Mouse (Mus musculus): ENCODE results near the gene Adamts12. TPM values are rescaled to one million over a fixed set of nuclear protein-coding genes. Genes with fewer than 3 reads are reported as not detected.

Adamts12 gene
- 1 to 10 TPM; 3.4 to 5.0 TPM for total RNA-seq (2021)

DNA sequence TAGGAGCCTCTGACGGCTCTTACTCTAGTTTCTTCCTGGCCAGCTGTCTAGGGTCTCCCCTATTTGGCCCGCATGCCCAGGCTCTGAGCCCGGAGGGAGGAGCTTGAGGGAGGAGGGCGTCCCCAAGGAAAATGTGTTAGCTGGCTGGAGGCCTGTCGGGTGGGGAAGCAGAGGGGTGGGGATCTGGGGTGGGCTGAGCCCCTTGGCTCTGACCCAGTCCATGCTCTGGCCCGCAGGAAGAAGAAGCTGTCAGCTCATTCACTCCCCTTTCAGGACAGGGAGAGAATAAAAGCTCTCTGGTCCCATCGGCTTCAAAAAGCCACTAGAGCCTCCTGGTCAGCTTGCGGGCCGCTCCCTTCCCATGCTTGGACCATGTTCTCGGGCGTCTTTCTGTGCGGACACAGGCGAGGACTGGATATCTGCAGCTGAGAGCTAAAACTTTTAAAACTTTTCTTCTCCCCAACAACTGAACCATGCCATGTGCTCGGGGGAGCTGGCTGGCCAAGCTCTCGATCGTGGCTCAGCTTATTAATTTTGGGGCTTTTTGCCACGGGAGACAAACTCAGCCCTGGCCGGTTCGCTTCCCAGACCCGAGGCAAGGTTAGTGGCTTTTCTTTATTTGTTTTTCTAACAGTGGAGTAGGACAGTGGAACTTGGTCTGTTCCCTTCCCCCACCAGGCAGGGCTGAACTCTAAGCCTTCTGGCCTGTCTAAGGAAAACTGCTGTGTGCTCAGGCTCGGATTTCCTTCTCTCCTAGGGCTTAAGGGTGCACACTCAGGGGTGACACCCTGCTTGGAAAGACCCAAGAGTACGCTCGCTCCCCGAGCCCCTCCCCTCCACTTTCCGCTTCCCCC lies at the start of gene Adamts12:
TSS of gene Adamts12 (plus strand) at position 233 of the 854 bp plus-strand sequence.
- intact Hi-C loops (cut with DNase I): loop anchor here (5.0 kb wide), 1 partner anchor 48 kb away; no protein-coding TSS in a partner anchor
- DNase-seq: peak; percentile 71 to 76

DNA sequence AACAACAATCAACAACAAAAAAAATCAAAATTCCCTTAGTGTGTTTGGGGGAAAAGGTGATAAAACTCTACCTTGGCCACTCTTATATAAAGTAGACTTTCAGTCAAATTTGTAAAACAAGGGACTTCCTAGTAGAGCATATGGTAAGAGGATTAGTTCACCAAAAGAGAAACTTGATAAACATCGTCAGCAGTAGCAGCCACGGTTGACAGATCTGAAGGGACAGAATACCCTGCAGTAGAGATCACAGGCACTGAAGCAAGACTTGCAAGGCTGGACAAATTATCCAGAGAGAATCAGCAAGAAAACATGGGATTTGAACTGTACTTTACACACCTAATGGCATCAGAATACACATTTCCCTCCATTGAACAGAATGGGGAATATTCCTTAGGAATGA lies 49.7 kb upstream of the Adamts12 start:
- DNase-seq: no peak
- intact Hi-C loops (cut with DNase I): no loop called here

DNA sequence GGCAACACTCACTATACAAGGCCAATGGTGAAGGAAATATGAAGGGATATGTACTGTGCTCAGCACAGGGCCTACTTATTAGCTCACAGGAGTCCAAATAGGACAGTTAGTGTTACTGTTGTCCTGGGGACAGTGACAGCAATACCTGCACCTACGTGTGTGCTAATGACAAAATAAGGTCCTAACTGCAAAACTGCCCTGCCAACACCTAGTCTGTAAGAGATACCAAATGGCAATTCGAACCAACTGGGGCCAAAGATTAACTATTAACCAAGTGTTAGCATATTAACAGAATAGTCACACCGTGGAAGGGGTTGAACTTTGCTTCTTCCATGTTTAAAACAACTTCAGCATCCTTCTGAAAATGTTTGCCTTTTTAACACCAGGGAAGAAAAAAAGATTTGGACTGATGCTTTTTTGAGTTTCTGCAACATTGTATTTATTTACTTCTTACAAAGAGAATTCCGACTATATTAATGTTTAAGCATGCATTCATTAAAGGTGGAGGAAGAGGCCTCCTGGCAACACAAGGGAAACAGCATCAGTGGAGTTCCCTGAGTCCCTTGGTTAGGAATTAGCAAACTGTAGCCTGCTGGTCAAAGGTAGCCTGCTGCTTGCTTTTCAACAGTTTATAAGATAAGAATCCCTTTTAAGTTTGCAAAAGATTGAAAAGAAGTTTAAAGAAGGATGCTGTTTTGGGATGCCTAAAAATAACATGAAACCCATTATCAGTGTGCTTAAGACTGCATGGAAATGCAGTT lies 37.6 kb upstream of the Adamts12 start:
- intact Hi-C loops (cut with DNase I): no loop called here
- no peak for DNase-seq

DNA sequence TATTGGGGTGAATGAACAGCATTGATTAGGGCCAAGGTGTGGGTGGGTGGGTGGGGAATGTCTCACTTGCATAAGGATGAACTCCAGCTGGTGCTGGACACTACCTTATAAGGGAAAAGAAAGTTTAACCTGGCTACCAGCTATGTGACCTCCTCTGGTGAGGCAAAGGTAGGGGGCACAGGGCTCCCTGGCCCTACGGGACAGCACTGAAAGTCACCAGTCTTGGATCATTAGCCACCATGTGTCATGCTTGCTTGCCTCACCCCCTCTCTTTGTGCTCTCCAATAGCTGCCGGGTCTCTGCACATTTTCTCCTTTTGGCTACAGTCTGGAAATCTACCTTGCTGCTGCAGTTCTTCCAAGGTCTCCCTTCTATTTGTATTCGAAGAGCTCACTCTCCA lies 34.4 kb upstream of the Adamts12 start:
- intact Hi-C loops (cut with DNase I): no loop called here
- DNase-seq: no peak

DNA sequence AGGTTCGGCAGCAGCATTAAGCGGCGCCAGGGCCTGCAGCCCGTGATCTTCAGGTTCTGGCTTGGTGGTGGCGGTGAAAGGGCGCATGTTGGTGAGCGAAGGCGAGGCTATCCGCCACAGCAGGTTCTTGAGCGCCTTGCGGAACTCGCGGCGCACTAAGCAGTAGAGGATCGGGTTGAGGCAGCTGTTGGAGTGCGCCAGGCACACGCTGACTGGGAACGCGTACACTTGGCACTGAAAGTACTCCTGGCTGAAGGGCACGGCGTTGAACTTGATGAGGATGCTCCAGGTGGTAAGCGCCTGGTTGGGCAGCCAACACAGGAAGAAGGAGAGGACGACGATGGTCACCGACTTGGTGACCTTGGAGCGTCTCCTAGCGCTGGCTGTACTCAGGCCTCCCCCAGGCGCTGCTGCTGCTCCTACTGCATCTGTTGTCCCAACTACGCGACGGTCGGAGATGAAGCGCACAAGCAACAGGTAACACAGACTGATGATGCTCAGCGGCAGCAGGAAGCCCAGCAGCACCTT lies 28.6 kb upstream of the Adamts12 start:
- intact Hi-C loops (cut with DNase I): no loop called here
- DNase-seq: no peak

DNA sequence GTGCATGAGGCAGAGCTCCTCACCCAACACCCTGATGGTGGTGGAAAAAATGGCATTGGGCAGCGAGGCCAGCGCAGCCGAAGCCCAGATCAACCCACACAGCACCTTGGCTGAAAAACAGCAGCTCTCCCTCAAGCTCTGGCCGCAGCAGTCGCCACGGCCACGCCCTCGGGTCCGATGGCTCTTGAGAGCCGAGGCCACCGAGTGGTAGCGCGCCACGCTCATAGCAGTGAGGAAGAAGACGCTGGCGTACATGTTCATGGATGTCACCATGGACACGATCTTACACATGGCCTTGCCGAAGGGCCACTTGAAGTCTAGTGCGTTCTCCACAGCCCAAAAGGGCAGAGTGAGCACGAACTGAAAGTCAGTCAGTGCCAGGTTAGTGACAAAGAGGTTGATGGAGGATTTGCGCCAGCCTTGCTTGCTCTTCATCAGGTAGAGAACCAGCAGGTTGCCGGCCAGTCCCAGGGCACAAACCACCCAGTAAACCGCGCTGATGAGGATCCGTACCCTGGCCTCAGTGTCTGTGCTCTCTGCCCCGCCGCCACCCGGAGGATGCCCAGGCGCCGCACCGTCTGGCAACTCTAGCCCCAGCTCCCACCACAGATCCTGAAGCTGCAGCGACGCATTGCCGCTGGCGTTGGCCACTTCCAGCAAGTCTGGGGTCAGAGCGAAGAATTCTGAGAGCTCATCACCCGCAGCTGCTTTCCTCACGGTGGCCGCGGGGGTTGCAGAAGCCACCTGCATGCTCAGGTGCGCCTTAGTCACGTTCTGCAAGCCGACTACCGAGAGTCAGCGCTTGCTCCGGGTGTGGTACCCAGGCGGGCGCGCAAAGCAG lies 27.8 kb upstream of the Adamts12 start:
- intact Hi-C loops (cut with DNase I): no loop called here
- DNase-seq: peak in 1 of 2 experiments; percentile 6

DNA sequence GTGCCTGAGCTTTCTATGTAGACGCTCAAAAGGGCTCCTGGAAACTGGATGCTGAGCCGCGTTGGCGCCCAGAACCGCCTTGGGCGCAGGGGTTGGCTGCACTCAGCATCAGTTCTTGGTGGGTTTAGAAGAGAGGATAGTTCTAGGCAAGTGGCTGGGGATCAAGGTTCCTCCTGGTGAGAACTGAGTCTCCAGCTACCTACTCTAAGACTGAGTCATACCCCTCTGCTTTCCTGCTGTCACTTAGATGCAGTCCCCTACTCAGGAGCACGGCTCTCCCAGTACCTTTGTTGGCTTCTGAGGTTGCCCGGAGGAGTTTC lies 27.3 kb upstream of the Adamts12 start:
- intact Hi-C loops (cut with DNase I): no loop called here
- DNase-seq: no peak

DNA sequence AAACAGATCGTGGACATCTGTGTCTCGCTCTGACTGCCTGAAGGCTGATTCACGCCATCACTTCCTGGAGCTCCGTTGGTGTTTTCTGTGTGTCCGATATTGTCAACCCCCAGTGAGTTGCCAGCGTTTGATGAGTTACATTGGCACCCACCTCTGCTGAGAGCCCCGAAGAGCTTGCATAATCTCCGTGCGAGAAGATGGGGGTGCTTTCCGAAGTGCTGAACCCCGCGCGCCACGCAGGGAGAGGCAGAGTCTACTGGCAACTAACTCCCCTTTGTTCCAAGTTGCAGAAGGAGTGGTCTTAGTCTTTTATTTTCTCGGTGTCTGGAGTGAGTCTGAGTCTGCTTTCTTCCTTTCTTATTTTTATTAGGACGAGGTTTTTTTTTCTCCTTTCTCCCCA lies 26.9 kb upstream of the Adamts12 start, which contains the start of gene Rxfp3:
TSS of gene Rxfp3 (minus strand) at position 281 of the 400 bp plus-strand sequence.
- peak in 1 of 2 experiments; percentile 2 for DNase-seq
- intact Hi-C loops (cut with DNase I): loop anchor here (1.0 to 2.0 kb wide), 3 partner anchors 117 to 343 kb away; no protein-coding TSS in a partner anchor

DNA sequence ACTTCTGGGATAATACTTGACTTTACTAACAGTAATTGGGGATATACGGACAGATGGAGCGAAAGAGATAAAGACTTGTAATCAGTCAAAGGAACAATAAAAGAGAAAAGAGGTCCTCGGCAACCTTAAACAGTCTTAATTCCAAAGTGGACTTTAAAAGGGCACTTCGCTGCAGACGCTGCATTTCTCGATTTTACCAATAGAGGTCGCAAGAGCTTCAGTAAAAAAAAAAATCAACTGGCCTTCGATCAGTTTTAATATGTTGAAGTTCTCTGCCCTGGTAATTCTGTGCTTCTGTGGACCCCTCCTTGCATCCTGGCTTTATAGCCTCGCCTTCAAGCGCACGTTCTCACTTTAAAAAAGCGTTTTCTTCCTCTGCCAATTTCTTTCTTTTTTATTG lies 26.1 kb upstream of the Adamts12 start:
- peak; percentile 62 to 63 for DNase-seq
- intact Hi-C loops (cut with DNase I): loop anchor here (1.0 to 2.0 kb wide), 3 partner anchors 118 to 342 kb away; no protein-coding TSS in a partner anchor

DNA sequence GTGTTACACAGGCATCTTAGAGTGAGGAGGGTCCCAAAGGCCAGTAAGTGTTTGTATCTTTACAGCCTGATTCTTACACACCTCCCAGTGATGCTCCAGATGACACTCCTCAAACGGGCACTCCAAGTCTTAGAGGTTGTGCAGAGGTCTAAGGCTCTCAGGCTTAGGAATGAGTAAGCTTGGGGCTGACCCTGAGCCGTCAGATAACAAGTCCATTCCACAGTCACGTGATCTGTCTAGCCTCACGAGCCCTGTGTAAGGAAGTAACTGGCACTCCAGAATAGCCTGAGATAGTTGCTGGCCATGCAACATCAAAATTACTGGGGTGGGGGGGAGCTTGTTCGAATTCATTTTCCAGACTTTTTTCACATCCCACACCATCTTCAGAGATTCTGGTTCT lies 24.5 kb upstream of the Adamts12 start:
- intact Hi-C loops (cut with DNase I): no loop called here
- no peak for DNase-seq

DNA sequence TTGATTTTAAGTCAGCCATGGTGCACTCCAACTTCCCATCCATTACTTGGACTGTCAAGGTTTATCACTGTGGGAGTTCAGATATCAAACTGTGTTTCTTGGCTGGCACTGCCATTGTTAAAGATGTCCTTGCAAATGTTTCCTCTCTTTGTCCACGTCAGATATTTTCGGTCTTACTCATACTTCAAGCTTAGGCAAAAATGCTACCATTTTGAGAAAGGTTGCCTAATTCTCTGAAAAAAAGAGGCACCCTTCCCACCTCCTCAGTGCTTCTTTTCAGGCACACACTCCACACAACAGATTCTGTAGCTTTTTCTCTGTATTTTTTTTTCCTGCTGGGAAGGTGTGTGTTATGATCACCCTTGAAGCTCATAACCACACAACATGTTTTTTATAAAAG lies 23.4 kb upstream of the Adamts12 start:
- no peak for DNase-seq
- intact Hi-C loops (cut with DNase I): no loop called here

DNA sequence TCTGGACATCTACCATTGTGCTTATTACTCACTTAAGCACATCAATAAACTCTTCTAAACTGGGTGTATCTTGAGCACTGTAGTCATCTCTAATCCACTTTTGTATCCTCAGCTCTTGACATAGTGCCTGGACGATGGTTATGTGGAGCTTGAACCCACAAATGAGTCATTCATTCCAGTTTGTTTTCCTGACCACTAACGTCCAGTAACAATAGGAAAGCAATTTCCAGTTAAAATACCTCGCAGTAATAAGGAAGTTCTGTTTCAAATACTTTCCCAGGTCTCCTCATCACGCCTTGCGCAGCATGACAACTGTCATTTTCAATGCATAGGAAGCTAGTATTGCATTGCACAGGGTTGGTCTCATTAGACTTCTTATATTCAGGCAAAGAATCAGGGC lies 21.8 kb upstream of the Adamts12 start:
- intact Hi-C loops (cut with DNase I): no loop called here

DNA sequence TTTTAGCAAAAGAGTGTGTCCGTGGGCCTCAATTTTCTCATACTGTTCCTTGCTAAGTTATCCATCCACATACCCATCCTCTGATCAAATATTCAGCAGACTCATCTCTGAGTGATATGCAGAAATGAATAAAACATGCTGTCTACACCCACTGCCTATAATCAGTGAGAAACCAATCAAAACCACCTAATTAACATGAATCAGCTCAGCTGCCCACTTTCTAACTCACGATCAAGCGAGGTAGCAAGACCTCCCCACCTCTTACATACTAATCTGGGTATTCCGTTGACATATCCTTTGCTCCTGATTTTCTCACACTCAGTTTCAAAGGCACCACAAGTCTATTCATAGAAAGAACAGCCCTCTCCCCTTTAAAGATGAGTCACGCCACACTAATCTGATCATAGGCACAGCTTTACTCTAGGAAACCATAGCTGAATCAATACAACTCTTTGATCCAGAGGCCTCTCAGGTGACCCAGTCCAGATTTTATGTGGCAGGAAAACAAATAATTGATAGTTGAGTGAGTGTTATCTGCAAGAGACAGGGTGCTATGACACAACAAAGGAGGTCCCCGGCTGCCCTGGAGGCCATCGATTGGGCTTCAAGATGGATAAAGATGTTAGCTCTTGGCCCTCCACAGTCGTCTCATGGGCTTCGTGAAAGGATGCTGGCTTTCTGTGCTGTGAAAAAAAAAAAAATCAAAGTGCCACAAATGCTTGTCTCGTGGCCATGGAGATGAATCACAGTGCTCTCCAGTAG lies 10.7 kb upstream of the Adamts12 start:
- intact Hi-C loops (cut with DNase I): no loop called here
- no peak for DNase-seq

More for the DNA sequence above, 21.8 kb upstream of the Adamts12 start:
- DNase-seq: no peak

DNA sequence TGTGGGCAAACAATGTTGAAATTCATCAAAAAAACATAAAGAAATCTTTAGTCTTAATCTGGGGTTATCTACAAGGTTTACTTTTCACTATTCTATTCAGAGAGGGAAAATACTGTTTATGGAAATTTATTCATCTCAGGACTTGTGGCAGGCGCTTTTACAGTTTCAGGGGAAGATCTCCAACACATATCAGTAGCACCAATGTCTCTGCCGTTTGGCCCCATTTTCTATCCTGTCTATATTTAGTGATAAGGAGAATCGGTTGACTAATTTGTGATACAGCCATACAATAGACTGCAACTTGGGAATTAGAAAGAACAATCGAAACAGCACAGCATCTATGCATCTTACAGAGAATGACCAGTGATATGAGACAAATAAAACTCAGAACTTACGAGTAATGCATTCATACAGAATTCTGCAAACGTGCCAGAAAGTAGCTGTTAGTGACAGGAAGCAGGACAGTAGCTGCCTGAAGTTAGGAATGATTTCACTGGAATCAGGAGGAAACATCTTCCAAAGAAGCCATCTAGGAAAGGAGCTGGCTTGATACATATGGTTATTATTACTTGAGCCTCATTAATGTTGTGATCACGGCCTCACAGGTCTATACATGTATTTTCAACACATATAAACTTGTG lies 10.0 kb upstream of the Adamts12 start:
- intact Hi-C loops (cut with DNase I): no loop called here
- no peak for DNase-seq

DNA sequence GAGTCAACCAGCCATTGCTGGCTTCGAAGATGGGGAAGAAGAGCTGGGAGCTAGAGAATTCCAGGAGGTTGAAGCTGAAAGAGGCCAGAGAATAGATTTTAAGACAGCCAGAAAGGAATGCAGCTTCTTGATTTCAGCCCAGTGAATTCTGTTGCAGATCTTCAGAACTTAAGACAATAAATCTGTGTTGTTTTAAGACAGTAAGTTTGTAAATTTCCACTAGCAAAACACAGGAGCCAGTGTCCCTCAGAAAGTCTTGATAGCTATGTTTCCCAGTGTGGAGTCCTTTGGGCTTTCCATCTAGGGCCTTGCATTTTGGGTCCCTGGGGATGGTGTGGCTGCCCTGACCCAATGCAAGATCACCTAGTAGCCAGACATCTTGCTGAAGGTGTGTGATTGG lies 1.7 kb upstream of the Adamts12 start:
- intact Hi-C loops (cut with DNase I): loop anchor here (2.0 kb wide), 1 partner anchor 58 kb away; no protein-coding TSS in a partner anchor
- DNase-seq: no peak

DNA sequence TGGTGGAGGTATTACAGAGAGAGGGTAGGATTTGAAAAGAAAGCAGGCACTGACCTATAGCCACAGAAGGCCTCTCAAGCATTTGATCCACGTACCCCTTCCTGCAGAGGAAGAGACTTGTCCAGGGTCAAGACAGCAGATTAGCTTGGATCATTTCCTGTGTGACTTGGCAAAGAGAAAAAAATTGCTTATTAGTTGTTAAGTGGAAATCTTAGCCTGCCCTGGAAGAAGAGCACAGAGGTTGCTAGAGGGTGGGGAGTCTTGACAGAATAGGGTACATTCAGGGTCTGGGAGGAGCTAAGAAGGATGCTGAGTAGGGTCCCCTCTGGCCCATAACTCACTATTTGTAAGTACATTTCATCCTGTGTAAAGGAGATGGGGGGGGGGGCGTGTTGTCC lies 431 bp upstream of the Adamts12 start:
- no peak for DNase-seq
- intact Hi-C loops (cut with DNase I): no loop called here

DNA sequence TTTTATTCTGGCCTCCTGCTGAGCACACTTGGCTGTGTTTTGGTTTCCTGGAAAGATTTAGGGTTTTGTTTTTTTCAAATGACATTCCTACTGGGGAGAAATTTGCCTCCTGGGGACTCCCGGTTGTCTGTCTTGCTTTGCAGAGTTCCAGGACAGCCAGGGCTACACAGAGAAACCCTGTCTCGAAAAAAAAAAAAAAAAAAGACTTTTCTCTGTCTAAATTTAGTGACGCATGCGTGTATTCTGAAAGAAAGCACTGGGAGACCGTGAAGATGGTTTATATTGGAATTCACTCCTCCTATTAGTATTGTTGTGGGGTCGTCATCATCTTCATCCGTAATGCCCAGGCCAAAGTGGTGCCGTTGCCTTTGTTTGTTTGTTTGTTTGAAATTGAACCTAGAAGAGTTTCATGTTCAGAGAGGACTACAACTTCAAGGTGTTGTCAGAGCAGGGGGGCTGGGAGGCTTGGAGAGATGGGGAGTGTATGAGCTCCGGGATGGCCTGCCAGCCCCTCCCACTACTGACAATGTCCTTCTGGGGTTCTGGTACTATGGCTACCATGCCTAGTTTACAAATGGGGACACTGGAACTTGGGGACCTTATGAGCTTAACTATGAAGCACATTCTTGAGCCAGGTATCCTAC lies 1.1 kb downstream of the Adamts12 start:
- intact Hi-C loops (cut with DNase I): loop anchor here (5.0 kb wide), 1 partner anchor 47 kb away; no protein-coding TSS in a partner anchor
- peak; percentile 9 to 19 for DNase-seq

DNA sequence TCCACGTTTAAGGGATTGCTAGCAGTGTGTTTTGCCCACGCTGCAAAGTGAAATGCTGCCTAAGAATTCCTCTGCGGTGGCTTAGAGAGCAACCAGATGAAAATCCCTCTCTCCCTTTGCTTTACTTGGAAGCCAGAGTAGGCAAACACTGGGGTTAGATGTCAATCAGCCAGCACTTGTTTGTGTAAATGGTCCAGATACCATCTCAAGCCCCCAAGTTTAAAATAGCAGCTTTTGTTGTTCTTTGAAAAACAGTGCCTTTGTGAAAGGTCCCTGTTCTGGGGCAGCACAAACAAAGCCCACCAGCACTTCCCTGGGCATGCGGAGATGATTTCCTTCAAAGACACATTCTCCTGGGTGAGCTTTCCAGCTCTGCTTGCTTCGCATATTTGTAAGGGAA lies 1.7 kb downstream of the Adamts12 start:
- intact Hi-C loops (cut with DNase I): loop anchor here (5.0 kb wide), 1 partner anchor 46 kb away; no protein-coding TSS in a partner anchor
- DNase-seq: no peak

All from heart, postnatal 36 days (tissue).